Mouse (Mus musculus): ENCODE measurements around the gene Vmn2r44. TPM values are rescaled to one million over a fixed set of nuclear protein-coding genes. Genes with fewer than 3 reads are reported as not detected.
"Not testable (repeated sequence)": the region's sequence is repeated elsewhere in the genome, so short reads cannot be mapped to it uniquely, and the experiment has no call there.

Vmn2r44 gene
- total RNA-seq (2014; rRNA removed), result not detected in 2 replicates
- polyA plus RNA-seq (2015; fragmentation: Nextera tagmentation; extraction: Ambion mirVana), result not detected in 2 replicates

DNA sequence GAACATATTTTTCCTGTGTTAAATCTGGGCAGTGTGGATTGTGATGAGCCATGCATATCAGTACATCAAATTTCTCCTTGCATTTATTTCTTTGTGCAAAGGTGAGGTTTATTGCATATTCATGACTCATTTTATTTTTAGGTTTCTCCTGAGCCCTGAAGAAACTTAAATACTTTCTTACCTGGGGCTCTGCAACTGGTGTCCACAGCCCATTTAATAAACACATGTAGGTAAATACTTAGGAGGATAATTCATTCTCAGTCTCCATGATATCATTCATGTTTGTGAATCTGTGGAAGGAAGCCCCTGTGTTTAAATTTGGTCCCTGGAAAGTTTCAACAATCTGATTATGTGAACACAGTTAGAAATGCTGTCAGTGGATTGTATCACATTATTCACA lies at the start of gene Vmn2r44:
Gene Vmn2r44 (minus strand): TSS at position 101 of the 400 bp plus-strand sequence.
- not testable (repeated sequence) for H3K4me3 ChIP-seq (ENCODE audit: low read depth, low read length)

DNA sequence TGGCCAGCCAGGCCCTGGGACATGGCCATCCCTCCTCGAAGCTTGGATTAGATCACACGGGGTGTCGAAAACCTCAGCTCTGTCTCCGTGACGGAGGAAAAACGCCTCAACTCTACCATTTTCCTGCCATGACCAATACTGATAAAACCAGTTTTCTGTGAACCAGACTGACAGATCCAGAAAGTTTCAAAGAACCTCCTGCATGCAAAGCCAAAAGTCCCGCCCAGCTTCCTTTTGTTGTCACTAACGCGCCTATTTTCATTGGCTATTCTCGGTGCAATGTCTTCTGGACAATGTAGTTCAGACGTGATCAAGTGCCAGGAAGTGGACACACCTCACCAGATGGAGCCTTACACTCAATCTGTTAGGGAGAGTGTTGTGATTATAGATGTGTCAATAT lies 25.3 kb downstream of the Vmn2r44 start:
- not testable (repeated sequence) for DNase-seq; ATAC-seq; H3K27ac ChIP-seq (ENCODE audit: low read depth, low read length); H3K4me2 ChIP-seq (ENCODE audit: low read depth); H3K4me3 ChIP-seq (ENCODE audit: low read depth, low read length); H3K9ac ChIP-seq; H3K4me1 ChIP-seq (ENCODE audit: insufficient read depth); H3K9me3 ChIP-seq (ENCODE audit: low read length); H3K36me3 ChIP-seq (ENCODE audit: insufficient read depth); H3K27me3 ChIP-seq (ENCODE audit: insufficient read depth, low read length)
- WGBS, result 87% methylated on average over 11 of the region's 11 CpGs

More for the DNA sequence above, at the start of gene Vmn2r44:
- not testable (repeated sequence) for H3K36me3 ChIP-seq (ENCODE audit: insufficient read depth); H3K4me1 ChIP-seq (ENCODE audit: insufficient read depth); H3K9me3 ChIP-seq (ENCODE audit: low read length); H3K27ac ChIP-seq (ENCODE audit: low read depth, low read length); DNase-seq; H3K9ac ChIP-seq; ATAC-seq; H3K4me2 ChIP-seq (ENCODE audit: low read depth); H3K27me3 ChIP-seq (ENCODE audit: insufficient read depth, low read length)

Other genes with a start within 250 kb of the Vmn2r44 start
- not detected in 2 replicates for gene Vmn2r41, start 221.7 kb downstream of the Vmn2r44 start, total RNA-seq (2014; rRNA removed)
- not detected in 2 replicates for gene Vmn2r41, start 221.7 kb downstream of the Vmn2r44 start, polyA plus RNA-seq (2015; fragmentation: Nextera tagmentation; extraction: Ambion mirVana)
- gene Vmn2r42, start 183.0 kb downstream of the Vmn2r44 start, total RNA-seq (2014; rRNA removed), result not detected in 2 replicates
- not detected in 2 replicates for gene Vmn2r42, start 183.0 kb downstream of the Vmn2r44 start, polyA plus RNA-seq (2015; fragmentation: Nextera tagmentation; extraction: Ambion mirVana)
- gene Vmn2r43, start 122.7 kb downstream of the Vmn2r44 start, total RNA-seq (2014; rRNA removed), result not detected in 2 replicates
- not detected in 2 replicates for gene Vmn2r43, start 122.7 kb downstream of the Vmn2r44 start, polyA plus RNA-seq (2015; fragmentation: Nextera tagmentation; extraction: Ambion mirVana)
- gene Vmn2r45, start 105.7 kb upstream of the Vmn2r44 start, total RNA-seq (2014; rRNA removed), result not detected in 2 replicates
- not detected in 2 replicates for gene Vmn2r45, start 105.7 kb upstream of the Vmn2r44 start, polyA plus RNA-seq (2015; fragmentation: Nextera tagmentation; extraction: Ambion mirVana)

Measured in forebrain, postnatal 0 days (tissue).